Mouse (Mus musculus) neural tube, embryonic 10.5 days (tissue): Measurements from ENCODE around the gene Ccdc43.
A peak's percentile ranks its signal among the peaks of the same experiment; 100 is the strongest.

Experiments
- DNase-seq: peaks from one replicate; pipeline ENCODE4 v3.0.0-alpha.2; 2017; ENCODE audit warnings: low spot score; ENCODE audit errors: extremely low spot score

Gene Ccdc43

DNA sequence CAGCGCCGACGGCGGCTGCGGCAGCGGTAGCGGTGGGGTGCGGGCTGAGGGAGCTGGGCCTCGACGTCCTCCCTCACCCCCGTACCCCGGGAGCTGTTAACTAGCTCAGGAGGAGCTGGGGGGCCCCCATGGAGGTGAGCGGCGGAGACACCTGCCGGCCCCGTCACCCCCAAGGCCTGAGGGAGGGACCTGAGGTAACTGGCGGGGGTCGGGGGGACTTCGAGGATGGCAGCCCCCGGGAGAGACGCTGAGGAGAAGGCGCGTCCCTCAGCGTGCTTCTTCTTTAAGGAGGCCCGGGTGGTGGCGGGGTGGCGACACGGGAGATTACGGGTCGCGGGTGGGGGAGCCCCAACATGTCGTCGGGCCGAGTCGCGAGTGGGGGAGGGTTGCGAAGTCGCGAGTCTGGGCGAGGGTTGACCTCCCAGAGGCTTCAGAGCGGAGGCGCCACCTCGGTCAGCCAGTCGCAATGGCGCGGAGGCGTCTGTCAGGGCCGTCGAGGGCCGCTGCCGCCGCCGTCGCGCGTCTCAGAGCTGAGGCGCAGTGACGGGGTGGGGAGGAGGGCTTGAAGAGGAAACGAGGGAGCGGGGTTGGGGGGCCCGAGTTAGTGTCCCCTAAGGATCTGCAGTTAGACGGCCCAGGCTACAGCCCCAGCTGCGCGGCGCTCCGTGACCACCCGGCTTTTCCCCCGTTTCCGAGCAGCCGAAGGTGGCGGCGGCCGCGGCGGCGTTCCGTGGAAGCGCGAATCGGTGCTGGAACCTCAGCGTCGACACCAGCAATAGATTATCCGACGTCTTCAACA lies 31.7 kb downstream of the Ccdc43 start:
- no peak for DNase-seq

DNA sequence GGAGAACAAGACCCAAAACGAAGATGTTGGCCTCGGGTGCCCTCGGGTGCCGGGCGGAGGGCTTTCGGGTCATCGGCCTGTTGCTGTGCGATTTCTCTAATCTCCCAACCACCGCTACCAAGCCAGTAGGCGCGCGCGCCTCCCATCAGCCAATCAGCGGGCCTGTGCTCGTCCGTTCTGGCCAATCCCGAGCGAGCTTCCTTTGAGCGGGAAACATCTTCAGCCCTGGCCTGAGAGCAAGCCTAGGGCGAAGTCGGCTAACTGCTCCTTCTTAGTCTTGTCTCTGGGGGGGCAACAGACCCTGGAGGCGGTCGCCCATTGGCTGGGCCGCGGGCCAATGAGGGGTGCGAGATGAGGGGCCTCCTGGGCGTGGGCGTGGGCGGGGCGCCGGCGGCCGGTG lies 32.4 kb downstream of the Ccdc43 start:
- no peak for DNase-seq

DNA sequence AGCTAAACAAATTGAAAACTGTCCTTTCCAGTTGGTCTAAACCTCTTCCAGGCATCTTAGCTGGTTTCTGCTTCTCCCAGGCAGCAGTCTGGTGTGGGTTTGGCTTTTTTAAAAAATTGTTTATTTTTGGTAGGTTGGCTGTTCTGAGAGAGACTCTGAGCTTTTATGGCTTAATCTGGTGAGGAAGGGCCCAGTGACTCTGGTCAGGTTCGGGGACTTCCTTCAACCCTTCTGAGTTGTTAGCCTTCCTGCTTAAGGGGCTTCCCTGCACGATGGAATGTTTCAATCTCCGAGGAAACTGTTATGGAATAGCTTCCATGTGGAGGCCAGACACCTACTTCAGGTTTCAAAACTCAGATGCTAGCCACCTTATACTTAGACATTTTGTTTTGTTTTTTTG lies 34.2 kb downstream of the Ccdc43 start, which contains the start of gene Meioc:
Meioc (plus strand) TSS at position 301 of the 400 bp plus-strand sequence.
- no peak for DNase-seq

DNA sequence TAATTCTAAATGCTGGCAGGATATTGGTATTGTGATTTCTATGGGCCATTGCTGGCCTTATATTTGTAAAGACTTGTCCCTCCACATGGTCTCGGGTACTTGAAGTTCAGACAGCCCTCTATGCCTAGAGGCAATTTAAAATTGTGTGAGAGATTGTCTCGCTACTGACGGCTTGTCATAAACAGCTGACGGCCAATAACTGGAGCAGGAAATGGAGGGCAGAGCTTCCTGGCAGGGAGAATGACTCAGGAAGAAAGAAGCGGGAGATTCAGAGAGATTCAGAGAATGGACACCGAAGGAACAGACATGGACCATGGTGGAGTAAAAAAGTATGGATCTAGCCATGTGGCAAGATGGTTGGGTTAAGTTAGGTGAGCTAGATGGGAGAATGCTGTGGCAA lies 40.7 kb downstream of the Ccdc43 start:
- no peak for DNase-seq

DNA sequence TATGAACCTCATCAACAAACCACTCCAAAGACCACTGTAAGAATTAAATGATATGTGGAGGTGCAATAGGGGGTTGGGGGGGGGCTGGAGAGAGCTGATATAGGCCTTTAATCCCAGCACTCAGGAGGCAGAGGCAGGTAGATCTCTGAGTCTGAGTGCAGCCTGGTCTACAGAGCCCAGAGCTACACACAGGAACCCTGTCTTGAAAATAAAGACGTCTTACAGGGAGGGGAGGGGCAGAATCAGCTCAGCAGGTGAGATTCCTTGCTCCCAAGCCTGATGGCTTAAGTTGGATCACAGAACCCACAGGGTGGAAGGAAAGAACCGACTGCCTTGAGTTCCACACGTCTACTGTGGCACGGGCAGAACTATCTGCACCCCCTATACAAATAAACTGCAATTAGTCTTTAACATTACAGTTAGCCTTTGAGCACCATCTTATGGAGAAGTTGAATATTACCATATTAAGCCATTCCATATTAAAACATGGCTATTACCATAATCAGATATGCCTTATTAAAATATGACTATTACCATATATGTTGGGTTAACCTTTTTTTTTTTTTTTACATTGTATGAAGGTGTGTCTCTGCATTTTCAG lies 41.2 kb downstream of the Ccdc43 start:
- no peak for DNase-seq

DNA sequence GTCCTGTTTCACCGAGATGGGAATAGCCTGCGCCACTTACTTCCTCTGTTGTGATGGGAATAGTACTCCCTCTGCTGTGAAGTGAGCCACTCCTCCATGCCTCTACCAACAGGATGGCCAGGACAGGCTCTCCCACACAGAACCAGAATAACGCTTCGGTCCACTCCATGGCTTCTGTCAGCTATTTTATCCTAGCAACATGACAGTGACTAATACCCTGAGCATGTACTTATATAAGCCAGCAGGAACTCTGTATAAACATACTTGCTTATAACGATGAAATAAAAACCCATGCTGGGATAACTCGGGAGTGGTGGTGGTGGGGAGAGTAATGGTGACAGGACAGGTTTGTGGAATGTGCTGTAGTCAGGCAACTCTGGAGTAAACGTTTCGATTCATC lies 41.7 kb downstream of the Ccdc43 start:
- no peak for DNase-seq

DNA sequence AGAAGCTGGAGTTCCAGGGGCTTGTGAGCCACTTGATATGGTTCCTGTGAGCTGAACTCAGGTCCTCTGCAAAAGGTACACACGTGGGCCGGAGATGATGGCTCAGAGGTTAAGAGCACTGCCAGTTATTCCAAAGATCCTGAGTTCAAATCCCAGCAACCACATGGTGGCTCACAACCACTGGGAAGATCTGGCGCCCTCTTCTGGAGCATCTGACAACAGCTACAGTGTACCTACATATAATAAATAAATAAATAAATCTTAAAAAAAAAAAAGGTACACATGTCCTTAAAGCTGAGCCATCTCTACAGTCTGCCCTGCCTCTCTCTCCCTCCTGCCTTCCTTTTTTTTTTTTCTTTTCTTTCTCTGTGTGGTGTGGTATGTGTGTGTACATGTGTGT lies 44.7 kb downstream of the Ccdc43 start:
- peak; percentile 16 for DNase-seq

DNA sequence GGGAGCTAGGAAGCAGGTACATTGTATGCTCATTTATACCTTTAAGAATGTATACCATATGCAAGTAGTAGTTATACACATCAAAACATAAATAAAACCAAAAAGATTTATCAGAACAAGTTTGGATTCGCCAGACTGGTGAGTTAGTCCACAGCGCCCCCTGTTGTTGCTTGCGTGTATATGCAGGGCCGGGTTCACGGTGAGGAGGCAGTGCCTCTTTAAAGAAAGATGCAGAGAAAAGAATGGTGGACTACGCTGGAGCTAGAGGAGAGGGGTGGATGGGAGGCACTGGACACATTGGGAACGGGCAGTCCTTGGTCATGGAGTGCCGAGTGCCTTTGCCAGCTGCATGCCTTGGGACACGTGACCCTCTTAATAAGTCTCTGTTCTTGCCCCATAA lies 46.2 kb downstream of the Ccdc43 start:
- peak; percentile 83 for DNase-seq

DNA sequence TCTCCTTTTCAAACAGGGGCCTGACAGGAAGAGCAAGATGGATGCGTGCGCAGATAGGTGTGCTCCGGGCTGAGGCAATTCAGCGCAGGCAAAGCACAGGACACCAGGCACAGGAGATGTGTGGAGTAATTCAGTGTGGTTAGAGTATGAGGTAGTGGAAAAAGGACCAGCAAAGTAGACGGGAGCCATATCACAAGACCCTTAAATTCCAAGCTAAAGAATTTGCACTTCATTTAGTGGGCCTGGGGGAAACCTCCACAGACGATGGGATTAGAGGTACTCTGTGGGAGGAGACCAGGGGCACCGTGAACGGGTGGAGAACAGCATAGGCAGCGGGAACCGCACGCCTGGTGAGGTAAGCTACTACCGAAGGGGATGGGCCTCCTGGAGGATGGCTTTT lies 49.7 kb downstream of the Ccdc43 start:
- no peak for DNase-seq

DNA sequence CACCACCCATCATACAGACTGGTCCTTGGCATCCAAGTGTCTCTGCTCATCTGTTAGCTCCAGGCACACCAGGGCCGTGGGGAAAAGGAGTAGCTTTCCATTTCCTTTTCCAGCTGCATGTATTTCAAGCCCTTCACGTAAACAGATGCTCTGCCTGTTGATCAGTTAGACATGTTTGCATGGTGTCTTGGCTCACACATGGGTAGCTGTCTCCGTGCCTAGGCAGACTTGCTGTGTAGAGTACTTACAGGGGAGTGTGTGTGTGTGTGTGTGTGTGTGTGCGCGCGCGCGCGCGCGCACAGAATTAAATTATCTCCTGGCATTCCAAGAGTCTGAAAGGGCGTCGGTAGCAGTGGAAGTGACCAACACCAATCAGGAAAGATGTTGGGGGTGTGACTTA lies 51.4 kb downstream of the Ccdc43 start:
- no peak for DNase-seq

DNA sequence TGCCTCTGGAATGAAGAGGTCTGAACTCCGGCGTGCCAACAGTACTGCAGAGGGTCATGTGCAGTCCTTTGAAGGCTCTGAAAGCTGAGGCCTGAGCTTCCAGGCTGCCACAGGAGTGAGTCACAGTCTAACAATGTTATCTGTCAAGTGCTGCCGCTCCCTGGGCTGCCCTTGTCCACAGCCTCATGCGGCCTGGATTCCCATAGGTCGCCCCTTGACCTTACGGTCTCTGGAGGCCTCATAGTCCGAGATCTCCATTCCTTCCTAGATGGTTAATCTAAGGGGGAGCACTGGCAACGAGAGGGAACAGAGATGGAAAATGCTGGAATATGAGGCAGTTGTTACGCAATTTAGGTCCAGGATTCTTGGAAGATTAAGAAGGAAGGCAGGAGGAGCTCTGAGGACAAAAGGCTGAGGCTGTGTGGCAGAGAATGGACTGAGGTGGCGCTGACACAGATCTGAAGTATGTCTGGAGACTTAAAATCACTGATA lies 53.6 kb downstream of the Ccdc43 start:
- no peak for DNase-seq

DNA sequence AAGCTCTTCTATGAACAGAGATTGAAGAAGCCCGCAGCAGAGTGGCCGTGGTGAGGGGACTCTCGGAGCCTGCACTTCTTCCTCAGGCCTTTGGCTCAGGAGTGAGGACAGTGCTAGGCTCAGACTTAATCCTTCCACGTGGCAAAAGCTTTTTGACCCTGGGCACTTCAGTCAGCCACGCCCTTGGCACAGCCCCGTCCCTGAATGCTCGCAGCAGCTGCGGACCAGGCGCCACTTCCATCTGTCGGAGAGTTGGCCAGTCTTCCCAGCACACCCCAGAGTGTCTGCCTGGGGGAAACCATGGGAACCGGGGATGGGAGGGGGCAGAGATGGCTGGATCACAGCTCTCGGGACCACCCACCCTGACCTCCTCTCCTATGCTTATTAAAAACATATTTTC lies 60.7 kb downstream of the Ccdc43 start:
- no peak for DNase-seq
